Mouse (Mus musculus): ENCODE results near the gene Cops4. TPM values are rescaled to one million over a fixed set of nuclear protein-coding genes. Genes with fewer than 3 reads are reported as not detected.

The Cops4 gene
- polyA plus RNA-seq, 1 experiment from 2014 or later: 263 TPM

GRCm38 (mm10) chr5:100520223-100520622, 2.1 kb downstream of the Cops4 start:
- ATAC-seq (replicated peaks; ENCODE audit: insufficient number of reproducible peaks, low FRiP score, low TSS enrichment, low read depth): no peak
- Histone ChIP-seq H3K4me1 (ENCODE audit: control insufficient read depth, insufficient read depth, low read length) (no peaks in the 10 kb centered on the region), H3K4me2 (ENCODE audit: low read depth, low read length) (no peak overlapping the region), H3K27ac (replicated peaks; ENCODE audit: low read depth, low read length) (no peak overlapping the region), H3K9ac (replicated peaks; ENCODE audit: low read length) (no peak overlapping the region), H3K9me3 (replicated peaks; ENCODE audit: control insufficient read depth, low read length) (no peaks in the 10 kb centered on the region), H3K4me3 (ENCODE audit: low read depth, low read length) (no peak overlapping the region), H3K27me3 (ENCODE audit: control insufficient read depth, insufficient read depth, low read length) (no peaks in the 10 kb centered on the region), H3K36me3 (replicated peaks; ENCODE audit: control insufficient read depth, insufficient read depth, low read depth, low read length) (no peaks in the 10 kb centered on the region)
- WGBS: 87% methylated on average over 2 of the region's 2 CpGs
- DNase-seq (ENCODE audit: low spot score): no peak

- H3K4me3 ChIP-seq (ENCODE audit: low read depth, low read length): no peak overlapping the region
- no peak overlapping the region for H3K4me2 ChIP-seq (ENCODE audit: low read depth, low read length)
- no peaks in the 10 kb centered on the region for H3K4me1 ChIP-seq (ENCODE audit: control insufficient read depth, insufficient read depth, low read length)
- H3K9me3 ChIP-seq (replicated peaks; ENCODE audit: control insufficient read depth, low read length): no peaks in the 10 kb centered on the region
- H3K27ac ChIP-seq (replicated peaks; ENCODE audit: low read depth, low read length): no peak overlapping the region
- no peaks in the 10 kb centered on the region for H3K36me3 ChIP-seq (replicated peaks; ENCODE audit: control insufficient read depth, insufficient read depth, low read depth, low read length)
- WGBS: 93% methylated on average over 1 of the region's 1 CpGs
- ATAC-seq (replicated peaks; ENCODE audit: insufficient number of reproducible peaks, low FRiP score, low TSS enrichment, low read depth): no peak
- no peak for DNase-seq (ENCODE audit: low spot score)
- no peak overlapping the region for H3K9ac ChIP-seq (replicated peaks; ENCODE audit: low read length)
- H3K27me3 ChIP-seq (ENCODE audit: control insufficient read depth, insufficient read depth, low read length): no peaks in the 10 kb centered on the region
These were observed 5.2 kb downstream of the Cops4 start for GRCm38 (mm10) chr5:100523331-100523730.

GRCm38 (mm10) chr5:100524921-100525320, 6.8 kb downstream of the Cops4 start:
- Histone ChIP-seq H3K36me3 (replicated peaks; ENCODE audit: control insufficient read depth, insufficient read depth, low read depth, low read length) (peaks cover 1% of the 10 kb centered on the region; the same call in 1 of the 2 replicates), H3K4me3 (ENCODE audit: low read depth, low read length) (no peak overlapping the region), H3K9me3 (replicated peaks; ENCODE audit: control insufficient read depth, low read length) (no peaks in the 10 kb centered on the region), H3K4me1 (ENCODE audit: control insufficient read depth, insufficient read depth, low read length) (no peaks in the 10 kb centered on the region), H3K4me2 (ENCODE audit: low read depth, low read length) (no peak overlapping the region), H3K27ac (replicated peaks; ENCODE audit: low read depth, low read length) (no peak overlapping the region), H3K27me3 (ENCODE audit: control insufficient read depth, insufficient read depth, low read length) (no peaks in the 10 kb centered on the region), H3K9ac (replicated peaks; ENCODE audit: low read length) (no peak overlapping the region)
- ATAC-seq (replicated peaks; ENCODE audit: insufficient number of reproducible peaks, low FRiP score, low TSS enrichment, low read depth): no peak
- WGBS: 96% methylated on average over 9 of the region's 9 CpGs
- DNase-seq (ENCODE audit: low spot score): no peak

- peaks cover 4% of the 10 kb centered on the region for H3K36me3 ChIP-seq (replicated peaks; ENCODE audit: control insufficient read depth, insufficient read depth, low read depth, low read length)
- WGBS: 90% methylated on average over 3 of the region's 3 CpGs
- no peaks in the 10 kb centered on the region for H3K9me3 ChIP-seq (replicated peaks; ENCODE audit: control insufficient read depth, low read length)
- ATAC-seq (replicated peaks; ENCODE audit: insufficient number of reproducible peaks, low FRiP score, low TSS enrichment, low read depth) (no peak), DNase-seq (ENCODE audit: low spot score) (no peak)
- no peak overlapping the region for H3K4me3 ChIP-seq (ENCODE audit: low read depth, low read length)
- H3K4me1 ChIP-seq (ENCODE audit: control insufficient read depth, insufficient read depth, low read length): no peaks in the 10 kb centered on the region
- H3K4me2 ChIP-seq (ENCODE audit: low read depth, low read length): no peak overlapping the region
- no peak overlapping the region for H3K9ac ChIP-seq (replicated peaks; ENCODE audit: low read length)
- H3K27me3 ChIP-seq (ENCODE audit: control insufficient read depth, insufficient read depth, low read length): no peaks in the 10 kb centered on the region
- no peak overlapping the region for H3K27ac ChIP-seq (replicated peaks; ENCODE audit: low read depth, low read length)
These were observed 7.5 kb downstream of the Cops4 start for GRCm38 (mm10) chr5:100525620-100526019.

- H3K4me2 ChIP-seq (ENCODE audit: low read depth, low read length): no peak overlapping the region
- no peak for ATAC-seq (replicated peaks; ENCODE audit: insufficient number of reproducible peaks, low FRiP score, low TSS enrichment, low read depth)
- peaks cover 4% of the 10 kb centered on the region for H3K36me3 ChIP-seq (replicated peaks; ENCODE audit: control insufficient read depth, insufficient read depth, low read depth, low read length)
- 85% methylated on average over 7 of the region's 7 CpGs for WGBS
- no peak for DNase-seq (ENCODE audit: low spot score)
- H3K9ac ChIP-seq (replicated peaks; ENCODE audit: low read length): no peak overlapping the region
- H3K9me3 ChIP-seq (replicated peaks; ENCODE audit: control insufficient read depth, low read length): no peaks in the 10 kb centered on the region
- no peaks in the 10 kb centered on the region for H3K4me1 ChIP-seq (ENCODE audit: control insufficient read depth, insufficient read depth, low read length)
- H3K27me3 ChIP-seq (ENCODE audit: control insufficient read depth, insufficient read depth, low read length): no peaks in the 10 kb centered on the region
- H3K27ac ChIP-seq (replicated peaks; ENCODE audit: low read depth, low read length): no peak overlapping the region
- H3K4me3 ChIP-seq (ENCODE audit: low read depth, low read length): no peak overlapping the region
These were observed 8.1 kb downstream of the Cops4 start for GRCm38 (mm10) chr5:100526164-100526563.

GRCm38 (mm10) chr5:100535826-100536225, 17.7 kb downstream of the Cops4 start:
- Histone ChIP-seq H3K27ac (replicated peaks; ENCODE audit: low read depth, low read length) (no peak overlapping the region), H3K9me3 (replicated peaks; ENCODE audit: control insufficient read depth, low read length) (no peaks in the 10 kb centered on the region), H3K4me3 (ENCODE audit: low read depth, low read length) (no peak overlapping the region), H3K4me1 (ENCODE audit: control insufficient read depth, insufficient read depth, low read length) (no peaks in the 10 kb centered on the region), H3K9ac (replicated peaks; ENCODE audit: low read length) (no peak overlapping the region), H3K36me3 (replicated peaks; ENCODE audit: control insufficient read depth, insufficient read depth, low read depth, low read length) (peaks cover 2% of the 10 kb centered on the region), H3K4me2 (ENCODE audit: low read depth, low read length) (no peak overlapping the region), H3K27me3 (ENCODE audit: control insufficient read depth, insufficient read depth, low read length) (no peaks in the 10 kb centered on the region)
- no peak for DNase-seq (ENCODE audit: low spot score)
- 86% methylated on average over 7 of the region's 7 CpGs for WGBS
- ATAC-seq (replicated peaks; ENCODE audit: insufficient number of reproducible peaks, low FRiP score, low TSS enrichment, low read depth): no peak

GRCm38 (mm10) chr5:100536638-100537037, 18.5 kb downstream of the Cops4 start:
- ATAC-seq (replicated peaks; ENCODE audit: insufficient number of reproducible peaks, low FRiP score, low TSS enrichment, low read depth) (no peak), DNase-seq (ENCODE audit: low spot score) (peak; percentile 54)
- no peak overlapping the region for H3K27ac ChIP-seq (replicated peaks; ENCODE audit: low read depth, low read length)
- H3K27me3 ChIP-seq (ENCODE audit: control insufficient read depth, insufficient read depth, low read length): no peaks in the 10 kb centered on the region
- no peaks in the 10 kb centered on the region for H3K4me1 ChIP-seq (ENCODE audit: control insufficient read depth, insufficient read depth, low read length)
- H3K9me3 ChIP-seq (replicated peaks; ENCODE audit: control insufficient read depth, low read length): no peaks in the 10 kb centered on the region
- H3K4me3 ChIP-seq (ENCODE audit: low read depth, low read length): no peak overlapping the region
- H3K36me3 ChIP-seq (replicated peaks; ENCODE audit: control insufficient read depth, insufficient read depth, low read depth, low read length): peaks cover under 1% of the 10 kb centered on the region; the same call in 1 of the 2 replicates
- no peak overlapping the region for H3K4me2 ChIP-seq (ENCODE audit: low read depth, low read length)
- 93% methylated on average over 3 of the region's 3 CpGs for WGBS
- H3K9ac ChIP-seq (replicated peaks; ENCODE audit: low read length): no peak overlapping the region

GRCm38 (mm10) chr5:100546294-100547080, 28.4 kb downstream of the Cops4 start:
- ATAC-seq (replicated peaks; ENCODE audit: insufficient number of reproducible peaks, low FRiP score, low TSS enrichment, low read depth) (no peak), DNase-seq (ENCODE audit: low spot score) (no peak)
- Histone ChIP-seq H3K4me2 (ENCODE audit: low read depth, low read length) (no peak overlapping the region), H3K9ac (replicated peaks; ENCODE audit: low read length) (no peak overlapping the region), H3K4me3 (ENCODE audit: low read depth, low read length) (no peak overlapping the region), H3K9me3 (replicated peaks; ENCODE audit: control insufficient read depth, low read length) (no peaks in the 10 kb centered on the region), H3K4me1 (ENCODE audit: control insufficient read depth, insufficient read depth, low read length) (no peaks in the 10 kb centered on the region), H3K27me3 (ENCODE audit: control insufficient read depth, insufficient read depth, low read length) (no peaks in the 10 kb centered on the region), H3K27ac (replicated peaks; ENCODE audit: low read depth, low read length) (no peak overlapping the region), H3K36me3 (replicated peaks; ENCODE audit: control insufficient read depth, insufficient read depth, low read depth, low read length) (peaks cover 11% of the 10 kb centered on the region)
- WGBS: 91% methylated on average over 6 of the region's 6 CpGs
